Mouse (Mus musculus) kidney, adult 2 months (tissue): ENCODE data around the gene 9230102O04Rik. TPM values are rescaled to one million over a fixed set of nuclear protein-coding genes. Genes with fewer than 3 reads are reported as not detected.

Experiments
- DNase-seq: peaks from one replicate; pipeline ENCODE4 v3.0.0; 2021
- H3K27ac ChIP-seq: fragments of 200-500 bp; 2 replicates; pipeline ENCODE4 v1.5.1; 2012; ENCODE audit warnings: low read depth, low read length, control low read depth, inconsistent platforms; ENCODE audit not compliant: insufficient read depth
- H3K27me3 ChIP-seq: fragments of 200-500 bp; replicated peaks from 2 replicates; pipeline ENCODE4 v1.6.1; 2012; ENCODE audit warnings: mild to moderate bottlenecking, moderate library complexity, low read length, inconsistent platforms; ENCODE audit not compliant: control insufficient read depth, insufficient read depth
- H3K36me3 ChIP-seq: fragments of 200-500 bp; 2 replicates; pipeline ENCODE4 v1.6.1; 2012; ENCODE audit warnings: mild to moderate bottlenecking, moderate library complexity, low read length, inconsistent platforms; ENCODE audit not compliant: control insufficient read depth, insufficient read depth
- H3K4me1 ChIP-seq: fragments of 200-500 bp; 2 replicates; pipeline ENCODE4 v1.6.1; 2011; ENCODE audit warnings: low read length; ENCODE audit not compliant: control insufficient read depth, insufficient read depth
- H3K4me3 ChIP-seq: fragments of 200-500 bp; 2 replicates; pipeline ENCODE4 v1.5.1; 2011; ENCODE audit warnings: mild to moderate bottlenecking, low read depth, low read length, control low read depth; ENCODE audit not compliant: insufficient read depth
- CTCF ChIP-seq: fragments of 200-500 bp; conservative IDR thresholded peaks from 2 replicates; pipeline ENCODE4 v1.5.1; 2011; ENCODE audit warnings: low read depth, mild to moderate bottlenecking, control low read depth, low read length, moderate library complexity, mixed read lengths; ENCODE audit not compliant: insufficient read depth, insufficient read length
- POLR2A ChIP-seq: fragments of 200-500 bp; IDR thresholded peaks from one replicate; pipeline ENCODE4 v1.6.1; 2011; ENCODE audit warnings: low read depth, low read length, control low read depth
- WGBS: fragments of 180-500 bp; shearing (Covaris S2); methylation state at CpG from one replicate; pipeline ENCODE4 v1.1.7; 2018; 5-methylcytosine and 5-hydroxymethylcytosine counted together
- polyA plus RNA-seq: library from polyadenylated mRNA; depleted of rRNA; stranded (reverse); fragments of >200 nt; gene quantifications from 2 replicates; pipeline ENCODE4 v1.2.3, GENCODE M21; 2012

9230102O04Rik gene
- polyA plus RNA-seq, 1 experiment = 1.6 TPM

DNA sequence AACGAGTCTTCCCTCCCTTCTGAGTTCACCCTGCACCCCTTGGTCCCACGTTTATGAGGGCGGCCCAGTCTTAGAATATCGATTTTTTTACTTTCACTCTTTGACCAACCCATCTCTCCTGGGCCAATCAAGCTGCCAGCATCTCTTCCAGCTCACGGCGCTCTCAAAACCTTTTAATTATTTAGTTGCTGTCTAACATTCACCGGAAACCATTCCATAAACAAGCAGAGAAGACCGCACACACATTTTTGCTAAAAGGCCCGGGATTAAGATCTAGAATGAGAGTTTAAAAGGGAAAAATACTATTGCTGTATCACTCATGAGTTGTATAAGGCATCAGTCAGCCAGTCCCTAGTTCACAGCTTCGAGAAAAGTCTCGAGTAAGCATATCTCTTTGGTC lies 9.1 kb downstream of the 9230102O04Rik start:
- Histone ChIP-seq H3K4me3 (no peak overlapping the region), H3K36me3 (no peaks in the 10 kb centered on the region), H3K27ac (no peak overlapping the region), H3K27me3 (peaks cover 3% of the 10 kb centered on the region), H3K4me1 (no peaks in the 10 kb centered on the region)
- no peak for DNase-seq
- TF ChIP-seq POLR2A (no peak), CTCF (no peak)
- WGBS = 19% methylated on average over 11 of the region's 11 CpGs

- Histone ChIP-seq H3K36me3 (no peaks in the 10 kb centered on the region), H3K4me1 (no peaks in the 10 kb centered on the region), H3K4me3 (peak overlapping the region; percentile 45), H3K27me3 (peaks cover 3% of the 10 kb centered on the region), H3K27ac (peak overlapping the region; percentile 14; the same call in 1 of the 2 replicates)
- TF ChIP-seq CTCF (peak; percentile 68), POLR2A (no peak)
- DNase-seq = peak; percentile 91
- WGBS = 1% methylated on average over 21 of the region's 21 CpGs
These were observed 9.8 kb downstream of the 9230102O04Rik start for GRCm38 (mm10) chr2:9879493-9879892.

DNA sequence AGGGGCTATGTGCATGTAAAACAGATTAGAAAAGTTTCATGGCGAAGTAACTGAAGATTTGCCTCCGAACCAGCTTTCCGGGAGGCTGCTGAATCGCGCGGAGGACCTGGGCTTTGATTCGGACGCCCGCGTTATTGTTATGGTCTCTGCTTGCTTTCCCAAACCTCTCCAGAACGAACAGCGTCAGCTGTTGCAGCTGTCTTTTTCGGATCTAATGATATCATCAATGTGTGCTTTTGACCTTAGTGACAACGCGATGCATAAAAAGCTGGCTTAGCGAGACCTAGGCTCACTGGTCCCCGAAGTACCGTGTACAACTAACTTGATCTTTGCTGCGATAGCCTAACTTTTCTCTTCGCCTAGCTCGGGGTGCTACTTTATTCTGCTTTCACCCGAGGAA lies 10.2 kb downstream of the 9230102O04Rik start:
- Histone ChIP-seq H3K4me1 (no peaks in the 10 kb centered on the region), H3K4me3 (peak overlapping the region; percentile 45), H3K36me3 (no peaks in the 10 kb centered on the region), H3K27me3 (peaks cover 3% of the 10 kb centered on the region), H3K27ac (peak overlapping the region; percentile 14; the same call in 1 of the 2 replicates)
- 1% methylated on average over 22 of the region's 22 CpGs for WGBS
- TF ChIP-seq CTCF (no peak), POLR2A (no peak)
- DNase-seq = no peak

- Histone ChIP-seq H3K27ac (peak overlapping the region; percentile 66), H3K4me1 (no peaks in the 10 kb centered on the region), H3K36me3 (no peaks in the 10 kb centered on the region), H3K4me3 (peak overlapping the region; percentile 45), H3K27me3 (peaks cover 3% of the 10 kb centered on the region)
- peak; percentile 60 for DNase-seq
- WGBS = 1% methylated on average over 33 of the region's 33 CpGs
- TF ChIP-seq CTCF (no peak), POLR2A (no peak)
These were observed 10.7 kb downstream of the 9230102O04Rik start for GRCm38 (mm10) chr2:9878564-9879081.

DNA sequence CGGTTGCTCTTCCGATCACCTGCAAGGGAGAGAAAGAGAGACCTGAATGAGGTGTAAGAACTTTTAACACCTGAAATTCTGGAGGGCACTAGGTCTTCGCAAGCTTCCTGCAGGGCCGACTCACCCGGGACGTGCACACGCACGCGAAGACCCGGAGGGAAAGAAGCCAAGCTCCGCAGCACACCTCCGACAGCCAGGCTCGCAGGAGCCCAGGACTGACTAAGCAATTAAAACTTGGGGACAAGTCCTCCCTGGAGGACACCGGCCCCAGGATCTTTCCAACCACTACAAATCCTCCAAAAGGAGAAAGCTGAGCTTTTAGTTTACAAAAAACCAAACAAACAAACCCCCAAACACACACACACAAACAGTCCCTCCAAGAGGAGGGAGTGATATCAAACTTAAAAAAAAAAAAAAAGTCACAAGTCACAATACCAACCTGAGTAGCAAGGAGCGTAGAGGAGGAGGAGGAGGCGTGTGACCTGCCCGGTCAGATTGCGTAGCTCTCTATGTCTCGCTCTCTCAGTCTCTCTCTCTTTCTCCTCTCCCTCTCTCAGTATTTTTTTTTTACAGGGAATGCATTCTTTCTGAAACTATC lies 11.3 kb downstream of the 9230102O04Rik start:
- no peak for DNase-seq
- Histone ChIP-seq H3K36me3 (no peaks in the 10 kb centered on the region), H3K27me3 (peaks cover 3% of the 10 kb centered on the region), H3K4me3 (peak overlapping the region; percentile 48), H3K27ac (peak overlapping the region; percentile 66), H3K4me1 (no peaks in the 10 kb centered on the region)
- TF ChIP-seq POLR2A (no peak), CTCF (no peak)
- 4% methylated on average over 19 of the region's 19 CpGs for WGBS

DNA sequence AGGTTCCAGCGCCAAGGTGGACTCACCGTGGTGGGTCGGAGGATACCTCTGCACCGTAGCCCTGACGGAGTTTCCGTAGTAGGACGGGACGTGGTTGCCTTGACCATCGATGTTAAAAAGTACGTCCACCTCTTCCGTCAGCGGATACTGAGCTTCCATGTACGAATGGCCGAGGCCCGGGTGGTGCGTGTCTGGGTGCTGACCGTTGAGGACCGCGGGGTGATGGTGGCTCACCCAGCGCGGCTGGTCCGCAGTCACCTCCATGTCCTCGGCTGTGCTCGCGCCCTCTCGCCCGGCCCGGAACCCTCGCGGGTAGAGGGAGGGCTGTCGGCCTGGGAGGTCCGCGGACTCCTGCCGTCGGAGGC lies 12.0 kb downstream of the 9230102O04Rik start:
- WGBS = 3% methylated on average over 35 of the region's 35 CpGs
- Histone ChIP-seq H3K27me3 (peaks cover 3% of the 10 kb centered on the region), H3K36me3 (no peaks in the 10 kb centered on the region), H3K4me1 (no peaks in the 10 kb centered on the region), H3K27ac (0 out of 2 replicates have a peak overlapping the region, but pooled peaks have one; percentile 8), H3K4me3 (peak overlapping the region; percentile 27)
- no peak for TF ChIP-seq CTCF
- no peak for TF ChIP-seq POLR2A
- no peak for DNase-seq

GRCm38 (mm10) chr2:9876621-9877325 lies 12.6 kb downstream of the 9230102O04Rik start:
- H3K27me3 ChIP-seq = peaks cover 3% of the 10 kb centered on the region
- peak overlapping the region; percentile 29; the same call in 1 of the 2 replicates for H3K27ac ChIP-seq
- H3K4me1 ChIP-seq = no peaks in the 10 kb centered on the region
- peak overlapping the region; percentile 27 for H3K4me3 ChIP-seq
- no peaks in the 10 kb centered on the region for H3K36me3 ChIP-seq
- WGBS = 21% methylated on average over 31 of the region's 31 CpGs
- TF ChIP-seq CTCF (no peak), POLR2A (no peak)
- DNase-seq = no peak
